Mouse (Mus musculus): Measurements from ENCODE around the gene Ulk4.

Ulk4 gene

GRCm38 (mm10) chr9:121020360-121020759 is 256.6 kb downstream of the Ulk4 start:
- DNase-seq (ENCODE audit: low read depth, low spot score) = no peak

DNA sequence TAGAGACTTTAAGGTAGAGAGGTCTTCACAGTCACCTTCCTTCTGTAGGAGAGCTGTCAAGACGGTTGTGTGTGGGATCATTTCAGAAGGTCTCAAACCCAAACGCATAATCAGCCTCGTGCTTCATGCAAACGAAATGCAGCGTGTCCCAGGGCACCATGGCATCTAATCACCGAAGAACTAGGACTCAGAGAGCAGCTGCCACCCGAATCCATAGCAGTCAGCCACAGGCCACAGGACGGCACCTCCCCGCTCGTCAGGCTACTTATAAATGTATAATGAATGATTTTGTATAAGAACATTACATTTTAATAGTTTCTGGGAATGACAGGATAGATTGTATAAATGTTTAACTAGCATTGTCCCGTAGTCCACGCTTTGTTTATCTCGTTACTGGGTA is 257.1 kb downstream of the Ulk4 start:
- DNase-seq (ENCODE audit: low read depth, low spot score) = no peak

- DNase-seq (ENCODE audit: low read depth, low spot score) = no peak
Measured at GRCm38 (mm10) chr9:121018524-121019315, 258.3 kb downstream of the Ulk4 start.

- DNase-seq (ENCODE audit: low read depth, low spot score) = no peak
Measured at GRCm38 (mm10) chr9:121015810-121016502, 261.0 kb downstream of the Ulk4 start.

- DNase-seq (ENCODE audit: low read depth, low spot score) = no peak
Measured at GRCm38 (mm10) chr9:121011540-121011939, 265.5 kb downstream of the Ulk4 start.

DNA sequence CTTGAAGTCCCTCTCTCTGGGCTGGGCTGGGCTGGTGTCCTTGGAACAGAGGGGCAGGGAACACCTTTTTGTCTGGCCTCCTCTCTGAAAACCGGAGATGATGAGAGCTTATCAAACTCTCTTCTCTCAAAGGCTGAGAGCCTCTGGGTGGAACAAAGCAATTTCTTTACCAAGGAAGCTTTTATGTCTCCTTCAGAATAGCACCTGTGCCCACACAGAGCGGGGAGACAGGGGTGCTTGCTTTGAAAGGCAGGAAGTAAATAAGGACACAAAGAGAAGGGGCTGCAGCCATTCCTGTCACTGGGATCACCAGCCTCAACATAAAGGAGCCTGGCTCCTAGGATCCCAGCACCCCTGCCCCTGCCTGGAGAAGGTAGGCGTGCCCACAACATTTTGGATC is 266.5 kb downstream of the Ulk4 start:
- no peak for DNase-seq (ENCODE audit: low read depth, low spot score)

- DNase-seq (ENCODE audit: low read depth, low spot score) = no peak
Measured at GRCm38 (mm10) chr9:121005961-121006360, 271.0 kb downstream of the Ulk4 start.

DNA sequence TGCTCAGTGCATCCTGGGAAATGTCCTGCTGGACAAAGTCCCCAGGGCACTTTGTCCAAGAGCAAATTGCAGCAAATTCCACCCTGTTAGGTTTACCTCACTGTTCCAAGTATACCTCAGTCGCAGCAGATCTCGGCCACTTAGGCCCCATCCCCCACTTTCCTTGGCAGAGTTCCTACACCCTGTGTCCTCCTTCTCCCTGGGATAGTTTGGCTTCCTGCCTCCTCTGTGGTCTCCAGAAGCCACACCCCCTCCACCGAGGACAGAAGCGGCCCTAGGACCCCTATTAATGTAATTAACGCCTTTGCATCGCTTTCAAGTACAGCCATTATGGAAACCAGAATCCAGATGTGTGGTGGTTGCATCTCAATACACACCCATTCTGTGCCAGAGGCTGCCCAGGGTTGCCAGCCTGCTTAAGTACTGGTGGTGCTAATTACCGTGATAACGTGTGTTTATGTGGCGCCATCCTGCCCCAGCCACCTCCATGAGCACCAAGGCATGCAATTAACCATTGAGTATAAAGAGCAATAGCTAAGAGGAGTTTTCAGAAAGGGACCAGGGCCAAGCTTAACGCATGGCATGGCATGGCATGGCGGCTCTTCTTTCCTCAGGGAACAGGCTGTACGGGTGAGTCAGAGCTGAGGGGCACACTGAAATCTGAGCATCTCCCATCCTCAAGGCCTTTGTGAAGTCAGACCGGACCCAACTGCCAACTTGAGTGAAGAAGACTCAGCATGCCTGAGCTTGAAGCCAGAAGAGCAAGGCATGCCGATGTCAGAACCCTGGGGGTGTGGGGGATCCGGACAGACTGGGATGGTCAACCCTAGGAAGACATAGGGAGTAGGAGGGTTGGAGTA is 275.1 kb downstream of the Ulk4 start:
- no peak for DNase-seq (ENCODE audit: low read depth, low spot score)

DNA sequence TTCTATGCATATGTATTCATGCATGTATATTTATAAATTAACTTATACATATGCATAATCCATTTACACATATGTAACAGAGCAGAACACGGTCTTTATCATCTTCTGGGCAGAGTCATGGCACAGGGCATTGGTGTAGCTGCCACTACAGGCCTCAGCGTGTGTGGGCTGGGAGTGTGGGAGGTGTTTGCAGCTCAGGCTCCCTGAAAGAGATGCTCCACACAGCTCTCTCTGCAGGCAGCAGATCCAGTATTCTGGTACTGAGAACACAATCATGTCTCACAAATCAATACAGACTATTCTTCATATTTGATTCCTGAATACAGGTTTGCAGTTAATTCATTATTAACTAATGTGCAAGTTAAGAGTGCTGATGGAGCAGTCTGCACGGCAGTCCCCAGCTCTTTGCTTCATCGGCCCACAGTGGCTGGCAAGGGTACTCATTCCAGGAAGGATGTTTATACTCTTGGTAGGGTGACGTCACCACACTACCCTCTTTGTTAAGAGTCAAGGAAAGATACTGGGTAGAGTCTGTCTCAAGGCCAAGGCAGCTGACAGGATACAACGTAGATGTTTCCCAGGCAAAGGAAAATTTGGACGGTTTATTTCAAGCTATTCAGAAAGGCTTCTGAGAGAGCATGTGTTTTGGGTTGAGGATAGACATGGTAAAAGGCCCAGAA is 276.2 kb downstream of the Ulk4 start:
- no peak for DNase-seq (ENCODE audit: low read depth, low spot score)

DNA sequence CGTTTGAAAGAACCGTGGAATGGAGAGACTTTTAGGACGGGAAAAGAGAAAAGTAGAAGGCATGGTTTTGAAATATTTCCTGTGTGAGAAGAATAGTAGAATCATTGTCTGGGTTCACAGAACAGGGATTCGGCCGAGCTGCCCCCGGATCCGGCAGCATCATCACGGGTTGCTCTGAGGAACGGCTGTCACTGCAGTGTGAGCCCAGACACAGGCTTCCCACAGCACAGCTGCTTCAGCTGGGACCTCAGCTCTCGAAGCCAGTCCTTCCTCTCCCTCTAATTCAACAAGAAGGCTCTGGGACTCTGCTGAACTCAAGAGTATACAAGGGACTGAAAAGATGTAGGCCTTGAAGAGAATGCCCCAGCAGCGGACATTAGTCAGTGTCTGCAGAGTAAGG is 278.3 kb downstream of the Ulk4 start:
- no peak for DNase-seq (ENCODE audit: low read depth, low spot score)

GRCm38 (mm10) chr9:120994223-120995155 is 282.5 kb downstream of the Ulk4 start:
- DNase-seq (ENCODE audit: low read depth, low spot score) = no peak

DNA sequence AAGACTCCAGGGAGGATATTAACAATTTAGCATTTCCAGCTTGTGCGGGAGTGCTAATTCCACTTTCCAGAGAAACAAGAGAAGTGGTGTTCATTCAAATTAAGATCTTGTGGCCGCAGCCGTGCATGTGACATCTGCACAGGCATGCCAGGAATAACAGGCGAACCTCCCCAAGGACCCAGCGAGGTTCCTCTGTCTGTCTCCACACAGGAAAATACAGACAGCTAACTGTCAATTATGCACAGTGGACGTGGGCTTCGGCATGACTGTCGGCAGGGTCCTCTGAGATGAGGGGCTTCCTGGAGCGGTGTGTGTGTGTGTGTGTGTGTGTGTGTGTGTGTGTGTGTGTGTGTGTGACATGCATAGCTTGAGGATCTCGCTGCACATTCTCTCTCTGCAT is 284.0 kb downstream of the Ulk4 start:
- DNase-seq (ENCODE audit: low read depth, low spot score) = no peak

DNA sequence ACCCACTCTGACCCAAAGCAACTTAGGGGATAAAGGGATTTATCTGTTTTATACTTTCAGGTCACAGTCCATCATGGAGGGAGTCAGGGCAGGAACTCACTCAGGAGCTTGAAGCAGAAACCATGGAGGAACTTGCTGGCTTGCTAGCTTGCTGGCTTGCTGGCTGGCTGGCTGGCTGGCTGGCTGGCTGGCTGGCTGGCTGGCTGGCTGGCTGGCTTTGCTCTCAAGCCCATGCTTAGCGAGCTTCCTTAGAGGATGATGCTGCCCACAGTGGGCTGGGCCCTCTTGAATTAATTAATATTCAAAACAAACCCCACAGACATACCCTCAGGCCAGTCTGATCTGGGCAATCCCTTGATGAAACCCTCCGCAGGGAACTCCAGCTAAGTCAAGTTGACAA is 285.2 kb downstream of the Ulk4 start:
- no peak for DNase-seq (ENCODE audit: low read depth, low spot score)

DNA sequence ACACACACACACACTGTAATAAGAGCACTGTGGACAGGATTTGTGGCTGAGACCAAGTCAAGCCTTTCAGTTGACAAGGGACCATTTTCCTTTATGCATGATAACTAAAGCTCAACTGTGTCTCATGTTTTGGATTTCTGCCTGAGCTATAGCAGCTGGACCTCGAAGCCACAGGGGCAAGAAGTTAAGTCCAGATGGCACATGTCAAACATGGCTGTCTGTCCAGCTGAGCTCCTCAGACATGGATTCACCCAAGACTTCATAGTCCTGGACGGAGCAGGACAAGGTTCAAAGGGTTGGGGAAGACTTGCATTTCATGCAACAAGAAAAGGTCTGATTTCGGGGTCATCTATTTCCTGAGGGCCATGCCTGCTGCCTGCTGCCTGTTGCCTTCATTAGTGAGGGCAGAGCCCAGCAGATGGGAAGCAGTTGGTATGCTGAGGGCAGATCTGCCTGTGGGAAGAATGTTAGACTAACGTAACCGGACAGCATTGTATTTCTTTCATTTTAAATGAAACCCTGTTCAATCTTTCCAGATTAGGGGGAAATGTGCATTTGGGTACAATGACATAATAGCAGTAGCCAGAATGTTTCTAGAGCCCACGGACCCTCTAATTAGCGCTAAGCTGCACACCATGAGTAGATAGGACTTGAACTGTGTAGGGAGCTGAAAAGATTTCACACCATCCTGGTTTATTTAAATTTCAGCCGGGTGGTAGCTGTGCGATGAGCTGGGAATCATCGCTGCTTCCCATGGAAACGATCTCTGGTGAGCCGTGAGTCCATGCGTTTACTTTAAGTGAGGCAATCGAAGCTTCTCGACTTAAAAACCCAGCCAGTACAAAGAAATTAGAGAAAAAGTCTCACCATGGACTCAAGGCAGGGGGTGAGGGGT is 286.9 kb downstream of the Ulk4 start:
- DNase-seq (ENCODE audit: low read depth, low spot score) = no peak

DNA sequence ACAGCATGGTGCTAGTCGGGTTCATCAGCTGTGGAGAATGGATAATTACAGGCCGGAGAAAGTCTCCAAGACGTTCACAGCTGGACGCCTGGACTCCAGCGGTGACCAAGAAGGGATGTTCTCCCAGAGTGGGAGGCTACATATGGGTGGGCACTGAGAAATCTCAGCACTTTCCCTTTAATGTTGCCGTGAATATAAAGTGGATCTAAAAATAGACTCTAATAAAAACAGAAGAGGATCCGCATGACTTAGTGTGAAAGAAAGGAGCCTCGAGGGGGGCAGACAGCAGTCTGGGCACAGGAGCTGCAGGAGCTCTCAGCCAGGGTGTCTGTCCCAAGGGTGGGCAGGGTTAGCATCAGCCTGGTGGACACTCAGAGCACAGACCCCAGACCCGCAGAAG is 288.9 kb downstream of the Ulk4 start:
- no peak for DNase-seq (ENCODE audit: low read depth, low spot score)

- DNase-seq (ENCODE audit: low read depth, low spot score) = no peak
Measured at GRCm38 (mm10) chr9:120986994-120987393, 290.0 kb downstream of the Ulk4 start.

GRCm38 (mm10) chr9:120986255-120986654 is 290.7 kb downstream of the Ulk4 start:
- DNase-seq (ENCODE audit: low read depth, low spot score) = no peak

GRCm38 (mm10) chr9:120985524-120985923 is 291.5 kb downstream of the Ulk4 start:
- no peak for DNase-seq (ENCODE audit: low read depth, low spot score)

- no peak for DNase-seq (ENCODE audit: low read depth, low spot score)
Measured at GRCm38 (mm10) chr9:120985009-120985408, 292.0 kb downstream of the Ulk4 start.

GRCm38 (mm10) chr9:120984509-120984908 is 292.5 kb downstream of the Ulk4 start:
- DNase-seq (ENCODE audit: low read depth, low spot score) = no peak
